Mouse (Mus musculus) megakaryocyte, embryonic 14.5 days (primary cell): ENCODE data around the gene Hsp90ab1. TPM values are rescaled to one million over a fixed set of nuclear protein-coding genes. Genes with fewer than 3 reads are reported as not detected.

ENCODE experiments used
- H3K27me3 ChIP-seq: replicated peaks from 2 replicates; pipeline ENCODE3; 2012; ENCODE audit warnings: inconsistent platforms
- H3K36me3 ChIP-seq: replicated peaks from 2 replicates; pipeline ENCODE3; 2012; ENCODE audit warnings: low read length, inconsistent platforms, mixed read lengths
- H3K4me1 ChIP-seq: 2 replicates; pipeline ENCODE4 v1.6.1; 2012; ENCODE audit warnings: inconsistent platforms
- H3K4me3 ChIP-seq: replicated peaks from 2 replicates; pipeline ENCODE3; 2012; ENCODE audit warnings: moderate library complexity, mild to moderate bottlenecking, inconsistent platforms
- H3K9me3 ChIP-seq: 2 replicates; pipeline ENCODE4 v1.6.1; 2012; ENCODE audit warnings: inconsistent platforms
- FLI1 ChIP-seq: IDR thresholded peaks from 2 replicates; pipeline ENCODE4 v1.6.1; 2012; ENCODE audit warnings: low read length, inconsistent platforms, mixed read lengths
- GATA1 ChIP-seq: IDR thresholded peaks from 3 replicates; pipeline ENCODE4 v1.6.1; 2012; ENCODE audit warnings: mixed read lengths, low read length, inconsistent platforms, borderline replicate concordance
- polyA plus RNA-seq: library from polyadenylated mRNA; stranded (reverse); fragments of >175 nt; gene quantifications from 2 replicates; pipeline ENCODE4 v1.2.3, GENCODE M21; 2012; ENCODE audit warnings: low replicate concordance; ENCODE audit not compliant: insufficient read depth

Gene Hsp90ab1
- polyA plus RNA-seq, 1 experiment, result 435 TPM

DNA sequence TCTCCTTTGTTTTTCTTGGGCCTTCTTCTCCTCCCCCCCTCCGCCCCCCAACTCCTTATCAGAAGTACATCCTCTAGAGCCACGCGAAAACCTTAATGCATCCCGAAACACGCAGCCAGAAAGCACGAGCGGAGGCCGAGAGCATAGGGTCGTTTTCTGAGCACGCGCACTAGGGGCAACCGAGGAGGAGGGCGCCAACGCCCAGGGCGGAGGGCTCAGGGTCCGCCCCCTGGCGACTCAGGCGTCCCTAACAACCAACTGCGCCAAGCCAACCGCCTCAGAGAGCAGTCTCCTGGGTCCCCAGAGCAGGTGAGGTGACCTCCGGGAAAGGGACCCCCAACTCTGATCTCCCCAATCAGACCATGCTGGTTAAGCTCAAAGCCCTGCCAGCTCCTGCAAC lies 49.8 kb downstream of the Hsp90ab1 start, which contains the start of gene Tcte1:
Gene Tcte1 (plus strand): TSS at position 172 of the 400 bp plus-strand sequence.
- Histone ChIP-seq H3K36me3 (peaks cover 29% of the 10 kb centered on the region), H3K9me3 (no peaks in the 10 kb centered on the region), H3K4me3 (peak within 1 kb of the TSS; percentile 42), H3K4me1 (peaks cover 25% of the 10 kb centered on the region), H3K27me3 (peaks cover 56% of the 10 kb centered on the region)
- TF ChIP-seq GATA1, result no peak
- TF ChIP-seq FLI1, result no peak

DNA sequence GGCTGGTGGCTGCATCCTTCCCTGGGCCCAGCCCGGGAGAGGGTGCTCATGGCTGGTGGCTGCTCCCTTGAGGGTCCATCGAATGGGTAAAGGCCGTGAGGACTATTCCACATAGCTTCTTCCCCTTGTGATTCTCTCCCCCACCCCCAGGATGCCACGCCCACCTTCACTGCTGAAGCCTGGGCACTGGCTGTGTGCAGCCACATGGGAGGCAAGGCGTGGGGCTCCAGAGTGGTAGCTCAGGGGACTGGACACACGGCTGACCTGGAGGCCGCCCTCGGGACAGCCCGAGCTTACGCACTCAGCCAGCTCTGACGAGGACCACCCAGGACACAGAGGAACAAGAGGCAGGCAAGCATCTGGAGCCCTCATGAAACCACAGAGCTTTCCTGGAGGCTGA lies 52.9 kb downstream of the Hsp90ab1 start:
- Histone ChIP-seq H3K36me3 (peaks cover 60% of the 10 kb centered on the region), H3K27me3 (peaks cover 31% of the 10 kb centered on the region)

DNA sequence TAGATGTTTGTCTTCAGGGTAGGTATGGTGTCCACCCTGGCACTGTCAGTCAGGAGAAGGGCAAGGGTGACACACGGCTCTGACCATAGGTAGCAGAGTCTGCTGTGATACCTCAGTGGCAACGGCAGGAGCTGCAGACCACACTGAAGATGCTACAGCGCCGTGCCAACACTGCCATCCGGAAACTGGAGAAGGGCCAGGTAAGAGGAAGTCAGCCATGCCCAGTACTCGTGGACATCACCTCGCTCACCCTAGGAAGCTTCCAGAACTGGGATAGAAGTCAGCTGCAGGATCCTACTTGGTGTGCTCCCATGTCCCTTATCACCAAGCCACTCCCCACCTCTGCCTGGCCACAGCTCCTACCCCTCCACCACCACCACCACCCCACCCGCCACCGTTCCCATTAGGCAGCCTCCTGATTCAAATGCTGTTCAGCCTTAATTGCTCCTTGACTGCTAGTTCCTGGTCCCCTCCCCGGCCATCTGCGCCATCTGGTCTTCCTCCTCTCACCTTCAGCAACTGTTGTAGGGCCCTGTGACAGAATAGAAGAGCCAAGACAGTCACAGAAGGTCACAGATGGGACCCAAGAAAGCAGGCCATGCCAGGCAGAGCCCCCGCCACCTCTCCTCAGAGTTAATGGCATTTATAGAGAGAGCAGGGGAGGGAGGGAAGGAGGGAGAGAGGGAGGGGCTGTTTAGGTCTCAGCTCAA lies 54.1 kb downstream of the Hsp90ab1 start:
- Histone ChIP-seq H3K9me3 (no peaks in the 10 kb centered on the region), H3K27me3 (peaks cover 19% of the 10 kb centered on the region), H3K36me3 (peaks cover 70% of the 10 kb centered on the region), H3K4me1 (peaks cover 39% of the 10 kb centered on the region), H3K4me3 (no peak overlapping the region)
- no peak for TF ChIP-seq FLI1
- TF ChIP-seq GATA1, result no peak

More for the DNA sequence above, 52.9 kb downstream of the Hsp90ab1 start:
- Histone ChIP-seq H3K4me3 (no peak overlapping the region), H3K9me3 (no peaks in the 10 kb centered on the region), H3K4me1 (peaks cover 39% of the 10 kb centered on the region)
- TF ChIP-seq FLI1 (no peak), GATA1 (no peak)

Other genes with a start within 250 kb of the Hsp90ab1 start
- gene Cdc5l, start 139.5 kb downstream of the Hsp90ab1 start, polyA plus RNA-seq, result 2.4 and 5.3 TPM in 2 replicates
- 0.34 TPM in 1 of 2 replicates, not detected in the other for gene Spats1, start 97.9 kb downstream of the Hsp90ab1 start, polyA plus RNA-seq
- gene Aars2, start 66.4 kb downstream of the Hsp90ab1 start, polyA plus RNA-seq, result 12.6 and 19.9 TPM in 2 replicates
- 0.12 TPM in 1 of 2 replicates, not detected in the other for gene Tcte1, start 49.8 kb downstream of the Hsp90ab1 start, polyA plus RNA-seq
- gene Tmem151b, start 23.6 kb downstream of the Hsp90ab1 start, polyA plus RNA-seq, result 0.93 and 1.1 TPM in 2 replicates
- 9.1 and 12.3 TPM in 2 replicates for gene Nfkbie, start 17.6 kb downstream of the Hsp90ab1 start, polyA plus RNA-seq
- 24.8 and 30.6 TPM in 2 replicates for gene Slc35b2, start 9.4 kb downstream of the Hsp90ab1 start, polyA plus RNA-seq
- gene Slc29a1, start 26.3 kb upstream of the Hsp90ab1 start, polyA plus RNA-seq, result 24.7 TPM in 1 of 2 replicates, not detected in the other
- not detected in 2 replicates for gene Mymx, start 28.8 kb upstream of the Hsp90ab1 start, polyA plus RNA-seq
- not detected in 2 replicates for gene Capn11, start 86.1 kb upstream of the Hsp90ab1 start, polyA plus RNA-seq
- 106 and 372 TPM in 2 replicates for gene Mrpl14, start 113.1 kb upstream of the Hsp90ab1 start, polyA plus RNA-seq
- 22.7 and 26.5 TPM in 2 replicates for gene Tmem63b, start 113.6 kb upstream of the Hsp90ab1 start, polyA plus RNA-seq
- gene 1600014C23Rik, start 160.6 kb upstream of the Hsp90ab1 start, polyA plus RNA-seq, result 1.3 TPM in 1 of 2 replicates, not detected in the other